Mouse (Mus musculus) mammary gland, adult 2 months (tissue): ENCODE data around the gene Oxa1l. TPM values are rescaled to one million over a fixed set of nuclear protein-coding genes. Genes with fewer than 3 reads are reported as not detected.

ENCODE experiments used
- polyA plus RNA-seq: library from polyadenylated mRNA; depleted of rRNA; stranded (reverse); fragments of >200 nt; gene quantifications from 2 replicates; pipeline ENCODE4 v1.2.3, GENCODE M21; 2012; ENCODE audit warnings: low replicate concordance; rRNA removed

Oxa1l gene
- polyA plus RNA-seq: 174 and 209 TPM in 2 replicates

DNA sequence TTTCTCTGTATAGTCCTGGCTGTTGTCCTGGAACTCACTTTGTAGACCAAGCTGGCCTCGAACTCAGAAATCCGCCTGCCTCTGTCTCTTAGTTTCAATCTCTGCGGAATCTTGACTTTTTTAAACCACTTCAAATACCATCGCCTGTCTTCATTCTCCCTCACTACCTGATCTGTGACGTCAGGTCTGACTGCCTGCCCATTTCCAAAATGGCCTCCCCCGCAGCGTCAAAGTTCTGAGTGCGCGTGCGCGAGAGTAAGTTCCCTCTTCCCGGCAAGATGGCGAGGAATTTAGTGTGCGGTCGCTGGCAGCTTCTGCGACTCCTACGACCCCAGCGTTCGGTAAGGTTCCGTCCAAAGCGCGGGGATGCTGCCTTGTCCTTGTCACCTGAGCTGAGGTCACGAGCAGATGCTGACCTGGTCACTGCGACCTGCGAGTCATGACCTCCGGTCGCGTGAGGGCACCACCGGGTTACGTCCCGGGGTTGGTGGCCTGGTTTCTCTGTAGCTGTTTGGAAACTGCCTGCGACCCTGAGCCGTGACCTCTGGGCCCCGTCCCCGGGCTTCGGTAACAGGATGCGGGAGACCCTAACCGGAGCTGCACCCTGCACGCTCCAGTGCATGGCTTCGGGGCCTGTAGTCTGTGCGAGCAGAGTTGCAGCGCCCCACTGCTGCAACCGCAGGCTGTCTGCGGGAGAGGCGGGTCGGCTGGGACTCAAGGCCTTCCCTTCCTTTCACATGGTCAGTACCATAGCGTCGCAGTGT is at the start of gene Oxa1l:
Gene Oxa1l, plus strand, starts transcription at position 258 of the 764 bp plus-strand sequence.

DNA sequence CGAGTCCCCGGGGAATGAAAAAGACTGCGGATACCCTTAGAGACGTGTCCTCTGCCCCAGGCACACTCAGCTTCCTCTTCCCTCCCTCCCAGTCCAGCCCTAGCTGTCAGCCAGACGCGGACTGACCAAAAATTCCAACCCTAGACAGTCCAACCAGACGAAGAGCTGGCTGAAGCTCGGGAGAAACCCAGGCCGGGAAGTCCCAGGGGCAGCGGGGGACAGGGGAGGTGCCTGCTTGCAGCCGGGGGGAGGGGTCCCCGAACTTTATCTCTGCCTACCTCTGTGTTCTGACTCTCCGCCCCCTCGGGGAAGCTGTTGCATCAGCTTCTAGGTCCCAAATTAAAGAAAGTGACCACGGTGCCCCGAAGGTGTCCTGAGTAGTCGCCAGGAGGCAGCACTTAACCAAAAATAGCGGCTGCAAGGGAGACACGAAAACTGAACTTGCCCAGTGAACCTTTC is 57.0 kb downstream of the Oxa1l start, which contains the start of gene Slc7a7:
Gene Slc7a7, minus strand, starts transcription at position 158 of the 459 bp plus-strand sequence.

Other genes starting within 250 kb of the Oxa1l start
- gene Dad1, start 106.7 kb upstream of the Oxa1l start, polyA plus RNA-seq: 554 and 629 TPM in 2 replicates
- 56.6 and 105 TPM in 2 replicates for gene Abhd4, start 106.6 kb upstream of the Oxa1l start, polyA plus RNA-seq
- not detected in 2 replicates for gene Olfr49, start 75.9 kb upstream of the Oxa1l start, polyA plus RNA-seq
- 18.1 and 27.2 TPM in 2 replicates for gene Slc7a7, start 56.9 kb downstream of the Oxa1l start, polyA plus RNA-seq
- gene Mrpl52, start 66.1 kb downstream of the Oxa1l start, polyA plus RNA-seq: 132 and 438 TPM in 2 replicates
- 298 and 523 TPM in 2 replicates for gene Mmp14, start 70.8 kb downstream of the Oxa1l start, polyA plus RNA-seq
- gene Lrp10, start 103.3 kb downstream of the Oxa1l start, polyA plus RNA-seq: 161 and 252 TPM in 2 replicates
- gene Rem2, start 115.3 kb downstream of the Oxa1l start, polyA plus RNA-seq: 0.49 and 0.55 TPM in 2 replicates
- gene Prmt5, start 156.7 kb downstream of the Oxa1l start, polyA plus RNA-seq: 27.1 and 42.3 TPM in 2 replicates
- 9.0 and 11.4 TPM in 2 replicates for gene Haus4, start 193.8 kb downstream of the Oxa1l start, polyA plus RNA-seq
- gene Ajuba, start 216.7 kb downstream of the Oxa1l start, polyA plus RNA-seq: 18.0 and 23.6 TPM in 2 replicates
- gene 4931414P19Rik, start 245.2 kb downstream of the Oxa1l start, polyA plus RNA-seq: 3.0 and 8.9 TPM in 2 replicates